In the genomic region with DNA sequence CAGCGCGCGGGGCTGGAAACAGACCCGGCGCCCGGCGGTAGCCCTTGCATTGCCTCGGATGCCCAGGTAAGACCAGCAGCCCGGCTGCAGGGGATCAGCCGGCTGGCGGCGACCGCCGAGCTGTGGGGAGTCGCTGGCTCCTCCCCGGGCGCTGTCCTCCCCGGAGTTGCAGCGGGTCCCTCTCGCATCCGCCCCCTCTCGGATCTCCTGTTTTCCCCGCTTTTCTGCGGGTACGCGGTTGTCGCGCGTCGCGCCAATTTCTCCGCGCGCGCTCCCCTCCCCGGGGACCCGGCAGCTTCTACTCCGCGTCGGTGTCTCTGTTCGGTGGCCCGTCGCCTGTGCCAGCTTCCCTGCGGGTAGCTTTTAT, we compare ENCODE assay signal across 8 mouse cellular contexts. TPM values are rescaled to one million over a fixed set of nuclear protein-coding genes. Genes with fewer than 3 reads are reported as not detected.
DNase-seq lines count a peak whose midpoint lies in the region; ATAC-seq and TF ChIP-seq lines count a peak whose summit lies in the region.

No protein-coding gene starts in this region.

- H3K27ac ChIP-seq in heart, embryonic 13.5 days (replicated peaks), result peak overlapping the region; percentile 96
- no peak overlapping the region for H3K27ac ChIP-seq in ES-Bruce4 (ENCODE audit: insufficient read depth, low read length)
- H3K27ac ChIP-seq in liver, embryonic 12.5 days, result peak overlapping the region; percentile 97

- WGBS in heart, embryonic 13.5 days, result 1% methylated on average over 31 of the region's 44 CpGs
- 2% methylated on average over 44 of the region's 44 CpGs for WGBS in liver, embryonic 12.5 days (ENCODE audit: insufficient replicate concordance)

- no peak for DNase-seq in heart, adult 11 months
- DNase-seq in telencephalon, adult 2 months (ENCODE audit: low read depth, low spot score), result peak; percentile 33
- no peak for DNase-seq in adrenal gland, postnatal 10 days
- no peak for DNase-seq in gastrocnemius, postnatal 36 days

- H3K9me3 ChIP-seq in heart, embryonic 13.5 days, result no peaks in the 10 kb centered on the region
- H3K9me3 ChIP-seq in ES-Bruce4 (replicated peaks; ENCODE audit: control insufficient read depth, insufficient read depth, low read length, poor library complexity, severe bottlenecking), result no peaks in the 10 kb centered on the region
- H3K9me3 ChIP-seq in liver, embryonic 12.5 days (replicated peaks), result no peaks in the 10 kb centered on the region

- peak overlapping the region; percentile 85 for H3K4me3 ChIP-seq in heart, embryonic 13.5 days
- H3K4me3 ChIP-seq in ES-Bruce4 (ENCODE audit: low read depth, low read length), result peak overlapping the region; percentile 82
- H3K4me3 ChIP-seq in liver, embryonic 12.5 days, result peak overlapping the region; percentile 91

- peak overlapping the region; percentile 83 for H3K4me2 ChIP-seq in heart, embryonic 13.5 days
- peak overlapping the region; percentile 75 for H3K4me2 ChIP-seq in liver, embryonic 12.5 days

- peaks cover 23% of the 10 kb centered on the region for H3K36me3 ChIP-seq in heart, embryonic 13.5 days
- H3K36me3 ChIP-seq in ES-Bruce4 (ENCODE audit: control insufficient read depth, insufficient read depth, low read length, poor library complexity, severe bottlenecking), result peaks cover 9% of the 10 kb centered on the region; the same call in 1 of the 2 replicates
- peaks cover 34% of the 10 kb centered on the region for H3K36me3 ChIP-seq in liver, embryonic 12.5 days

- no peak for TF ChIP-seq EP300 in ES-Bruce4 (IDR thresholded peaks at IDR 0.05; ENCODE audit: insufficient read depth, low read depth, low read length)

- intact Hi-C loops in gastrocnemius, postnatal 36 days (cut with DNase I), result loop anchor here (5.0 kb wide), 2 partner anchors 46 to 76 kb away; no protein-coding TSS in a partner anchor

- TF ChIP-seq CTCF in ES-Bruce4 (IDR thresholded peaks at IDR 0.05; ENCODE audit: low read depth, low read length), result no peak

- peaks cover 36% of the 10 kb centered on the region for H3K4me1 ChIP-seq in heart, embryonic 13.5 days
- H3K4me1 ChIP-seq in ES-Bruce4 (ENCODE audit: control insufficient read depth, insufficient read depth, low read length), result peaks cover 3% of the 10 kb centered on the region
- peaks cover 57% of the 10 kb centered on the region for H3K4me1 ChIP-seq in liver, embryonic 12.5 days

- no peak for TF ChIP-seq POLR2A in ES-Bruce4 (IDR thresholded peaks at IDR 0.05; ENCODE audit: insufficient read depth, low read length)

- H3K9ac ChIP-seq in heart, embryonic 13.5 days, result peak overlapping the region; percentile 93
- peak overlapping the region; percentile 60 for H3K9ac ChIP-seq in ES-Bruce4 (ENCODE audit: low read depth, poor library complexity, severe bottlenecking)
- peak overlapping the region; percentile 94 for H3K9ac ChIP-seq in liver, embryonic 12.5 days

- ATAC-seq in heart, embryonic 13.5 days (ENCODE audit: extremely low read depth, insufficient number of reproducible peaks, low FRiP score, low TSS enrichment), result peak; percentile 57
- peak; percentile 69 for ATAC-seq in erythroid progenitor cell, adult 5-6 weeks (replicated peaks; ENCODE audit: low FRiP score, poor library complexity, severe bottlenecking)
- peak; percentile 79 for ATAC-seq in liver, embryonic 12.5 days

- no peaks in the 10 kb centered on the region for H3K27me3 ChIP-seq in heart, embryonic 13.5 days (replicated peaks)
- H3K27me3 ChIP-seq in ES-Bruce4 (ENCODE audit: control insufficient read depth, insufficient read depth, low read length, poor library complexity, severe bottlenecking), result no peaks in the 10 kb centered on the region
- no peaks in the 10 kb centered on the region for H3K27me3 ChIP-seq in liver, embryonic 12.5 days (replicated peaks)

RNA-seq across cellular contexts. Expression of a gene that starts 0.4 kb away (rescaled TPM):
- polyA plus RNA-seq in heart, embryonic 13.5 days (2015; fragmentation: Nextera tagmentation; extraction: Ambion mirVana), result 16.0 and 16.6 TPM in 2 replicates
- 10.2 and 11.6 TPM in 2 replicates for polyA plus RNA-seq in ES-Bruce4 (2011; ENCODE audit: insufficient read depth, insufficient read length, low read depth, missing spikeins)
- total RNA-seq in erythroid progenitor cell, adult 5-6 weeks (2015; ENCODE audit: low replicate concordance), result 33.2 and 37.3 TPM in 2 replicates
- 37.8 and 44.5 TPM in 2 replicates for total RNA-seq in erythroid progenitor cell, adult 5-6 weeks (2017; ENCODE audit: low replicate concordance)
- 17.8 and 18.7 TPM in 2 replicates for polyA plus RNA-seq in liver, embryonic 12.5 days (2016; fragmentation: Nextera tagmentation; extraction: Ambion mirVana)
- 10 to 100 TPM; 36.5 to 42.1 TPM for total RNA-seq in adrenal gland, postnatal 10 days (2021)
- 10 to 100 TPM; 25.2 to 26.6 TPM for total RNA-seq in gastrocnemius, postnatal 36 days (2021)

RNA-seq across cellular contexts. Expression of a gene that starts 0.5 kb away (rescaled TPM):
- 20.2 and 24.8 TPM in 2 replicates for polyA plus RNA-seq in heart, embryonic 13.5 days (2015; fragmentation: Nextera tagmentation; extraction: Ambion mirVana)
- polyA plus RNA-seq in ES-Bruce4 (2011; ENCODE audit: insufficient read depth, insufficient read length, low read depth, missing spikeins), result 23.1 and 26.5 TPM in 2 replicates
- 9.2 and 31.4 TPM in 2 replicates for total RNA-seq in erythroid progenitor cell, adult 5-6 weeks (2015; ENCODE audit: low replicate concordance)
- 7.9 and 13.0 TPM in 2 replicates for total RNA-seq in erythroid progenitor cell, adult 5-6 weeks (2017; ENCODE audit: low replicate concordance)
- 13.2 and 17.7 TPM in 2 replicates for polyA plus RNA-seq in liver, embryonic 12.5 days (2016; fragmentation: Nextera tagmentation; extraction: Ambion mirVana)
- 10 to 100 TPM; 47.4 to 48.0 TPM for total RNA-seq in adrenal gland, postnatal 10 days (2021)
- total RNA-seq in gastrocnemius, postnatal 36 days (2021), result 10 to 100 TPM; 30.9 to 37.4 TPM

RNA-seq across cellular contexts. Expression of a gene that starts 28.7 kb away (rescaled TPM):
- 9.6 and 9.7 TPM in 2 replicates for polyA plus RNA-seq in heart, embryonic 13.5 days (2015; fragmentation: Nextera tagmentation; extraction: Ambion mirVana)
- 40.2 and 44.0 TPM in 2 replicates for polyA plus RNA-seq in ES-Bruce4 (2011; ENCODE audit: insufficient read depth, insufficient read length, low read depth, missing spikeins)
- 0.42 and 0.72 TPM in 2 replicates for total RNA-seq in erythroid progenitor cell, adult 5-6 weeks (2015; ENCODE audit: low replicate concordance)
- total RNA-seq in erythroid progenitor cell, adult 5-6 weeks (2017; ENCODE audit: low replicate concordance), result 2.7 and 7.8 TPM in 2 replicates
- 9.5 and 9.7 TPM in 2 replicates for polyA plus RNA-seq in liver, embryonic 12.5 days (2016; fragmentation: Nextera tagmentation; extraction: Ambion mirVana)
- 1 to 10 TPM; 6.0 to 8.0 TPM for total RNA-seq in adrenal gland, postnatal 10 days (2021)
- total RNA-seq in gastrocnemius, postnatal 36 days (2021), result 1 to 10 TPM; 3.4 to 4.6 TPM
